Mouse (Mus musculus): ENCODE data around the gene Sept5. TPM values are rescaled to one million over a fixed set of nuclear protein-coding genes. Genes with fewer than 3 reads are reported as not detected.

The Sept5 gene
- total RNA-seq, 4 experiments from 2014 or later: 759 to 812 (median 777) TPM

DNA sequence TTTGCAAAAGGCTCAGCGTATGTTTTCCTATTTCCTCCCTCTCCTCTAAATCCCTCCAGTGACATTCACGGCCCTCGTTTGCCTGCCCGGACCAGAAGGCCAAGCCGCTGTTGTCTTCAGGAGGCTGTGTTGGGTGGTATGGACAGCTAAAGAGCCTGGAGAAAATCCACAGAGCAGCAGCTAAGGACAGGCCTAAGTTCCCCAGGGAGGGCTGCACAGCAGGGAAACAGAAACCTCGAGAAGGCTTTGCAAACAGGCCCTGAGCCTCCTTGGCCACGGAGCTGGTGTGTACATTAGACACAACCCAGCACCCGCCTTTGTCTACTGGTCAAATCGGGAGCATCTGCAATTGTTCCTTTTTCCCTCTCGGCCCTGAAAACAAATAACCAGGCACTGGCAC, 44.1 kb downstream of the Sept5 start:
- no peak for DNase-seq (ENCODE audit: low spot score in 2 of 2)

- no peak for DNase-seq (ENCODE audit: low spot score in 2 of 2)
These were observed 44.7 kb downstream of the Sept5 start for GRCm38 (mm10) chr16:18584901-18585510.

- DNase-seq (ENCODE audit: low spot score in 2 of 2): no peak
These were observed 45.9 kb downstream of the Sept5 start for GRCm38 (mm10) chr16:18583673-18584357.

DNA sequence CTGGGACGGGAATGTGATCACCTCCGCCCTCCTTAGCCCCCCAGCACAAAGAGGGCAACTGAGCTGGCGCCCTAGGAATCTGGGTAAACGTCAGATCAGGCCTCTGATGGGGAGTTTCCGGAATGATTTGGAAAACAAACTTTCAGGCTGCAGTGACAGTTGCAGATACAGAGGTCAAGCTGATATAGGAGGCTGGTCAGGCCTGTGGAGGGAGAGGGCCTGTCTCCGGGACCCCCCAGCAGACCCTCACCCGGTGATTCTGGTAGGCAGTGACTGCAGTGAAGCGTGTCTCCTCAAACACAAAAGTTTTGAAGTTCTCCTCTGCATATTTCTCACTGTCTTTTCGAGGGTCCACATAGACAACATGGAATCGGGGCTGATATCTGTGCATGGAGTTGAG, 46.6 kb downstream of the Sept5 start:
- no peak for DNase-seq (ENCODE audit: low spot score in 2 of 2)

DNA sequence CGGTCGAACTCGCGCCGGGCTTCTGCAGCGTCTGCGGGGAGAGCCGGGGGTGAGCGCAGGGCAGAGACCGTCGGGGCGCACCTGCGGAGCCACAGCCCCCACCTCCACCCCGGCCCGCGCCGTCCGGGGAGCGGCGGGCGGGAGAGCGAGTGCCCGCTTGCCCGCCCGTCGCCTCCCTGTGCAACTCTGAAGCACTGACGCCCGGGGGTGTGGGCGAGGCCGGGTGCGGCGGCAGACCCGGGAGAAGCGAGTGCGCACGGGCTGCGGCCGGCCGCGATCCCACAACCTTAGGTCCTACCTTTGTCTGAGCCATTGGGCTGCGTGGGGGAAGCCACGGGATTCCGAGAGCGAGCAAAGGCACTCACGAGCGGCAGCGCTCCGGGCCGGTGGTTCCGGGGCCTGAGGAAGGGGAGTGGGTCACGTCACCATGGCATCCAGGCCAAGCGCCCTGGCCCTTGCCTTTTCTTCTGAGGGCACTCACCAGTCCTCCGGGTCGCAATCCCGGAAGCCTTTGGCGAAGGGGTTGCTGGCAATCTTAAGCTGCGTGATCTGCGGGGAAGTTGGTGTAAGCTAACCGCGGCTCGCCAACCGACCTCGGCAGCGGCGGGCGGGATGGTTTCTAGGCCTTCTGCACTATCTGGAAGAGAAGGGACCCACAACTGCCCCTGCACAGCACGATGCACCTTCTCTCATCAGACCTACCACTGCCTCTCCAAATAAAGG, 47.2 kb downstream of the Sept5 start:
- DNase-seq (ENCODE audit: low spot score in 2 of 2): no peak

GRCm38 (mm10) chr16:18581623-18582205, 48.0 kb downstream of the Sept5 start:
- no peak for DNase-seq (ENCODE audit: low spot score in 2 of 2)

DNA sequence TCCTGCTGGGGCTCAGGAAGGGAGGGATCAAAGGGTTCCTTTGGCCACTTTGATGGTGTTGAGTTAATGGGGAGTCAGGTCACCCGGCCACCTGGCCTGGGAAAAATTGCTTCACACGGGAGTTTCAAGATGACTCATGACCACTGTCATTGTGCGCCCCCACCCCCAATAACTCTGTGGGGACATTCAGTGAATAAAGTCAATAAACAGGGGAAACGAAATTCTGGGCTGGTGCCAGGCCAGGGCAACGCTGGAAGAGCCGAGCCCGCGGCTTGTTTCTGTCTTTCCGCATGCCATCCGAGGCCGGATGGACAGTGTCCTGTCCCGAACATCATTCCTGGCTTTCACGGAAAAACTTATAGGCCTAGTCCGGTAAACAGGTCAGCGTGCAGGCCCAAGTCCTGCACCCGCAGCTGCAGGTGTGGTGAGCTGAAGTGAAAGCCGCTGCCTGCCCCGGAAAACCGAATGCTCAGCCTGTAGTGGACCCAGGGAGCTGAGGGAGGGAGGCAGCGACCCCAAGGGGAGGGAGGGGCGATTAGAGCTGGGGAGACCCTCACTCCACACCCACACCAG, 48.6 kb downstream of the Sept5 start:
- DNase-seq (ENCODE audit: low spot score in 2 of 2): no peak

- no peak for DNase-seq (ENCODE audit: low spot score in 2 of 2)
These were observed 49.4 kb downstream of the Sept5 start for GRCm38 (mm10) chr16:18580389-18580788.

GRCm38 (mm10) chr16:18577599-18578160, 52.1 kb downstream of the Sept5 start:
- no peak for DNase-seq (ENCODE audit: low spot score in 2 of 2)

DNA sequence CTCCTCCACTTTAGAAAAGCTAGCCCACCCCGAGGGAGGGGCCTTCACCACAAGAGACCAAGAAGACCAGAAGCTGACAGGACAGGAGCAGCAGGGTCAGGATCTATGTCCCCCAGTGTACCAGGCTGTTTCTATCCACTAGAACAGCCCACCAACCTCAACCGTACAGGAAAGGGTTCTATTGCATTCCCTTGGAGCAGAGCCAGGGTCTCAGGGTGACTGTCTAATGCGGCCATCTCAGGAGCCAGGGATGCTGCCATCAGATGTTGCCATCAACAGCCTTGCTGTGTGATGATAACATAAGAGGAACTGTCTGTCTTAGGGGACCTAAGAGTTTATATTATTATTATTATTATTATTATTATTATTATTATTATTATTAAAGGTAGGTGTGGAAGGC, 52.7 kb downstream of the Sept5 start:
- no peak for DNase-seq (ENCODE audit: low spot score in 2 of 2)

- DNase-seq (ENCODE audit: low spot score in 2 of 2): no peak
These were observed 55.6 kb downstream of the Sept5 start for GRCm38 (mm10) chr16:18574196-18574595.

Other genes with a start within 250 kb of the Sept5 start
- 10 to 100 TPM; 16.5 to 22.7 (median 19.1) TPM for gene Txnrd2, start 203.6 kb downstream of the Sept5 start, total RNA-seq (2022)
- gene Comt, start 203.1 kb downstream of the Sept5 start, total RNA-seq (2022): 10 to 100 TPM; 92.9 to 97.2 (median 94.3) TPM
- 1 to 10 TPM; 4.9 to 5.7 (median 5.3) TPM for gene Gnb1l, start 131.2 kb downstream of the Sept5 start, total RNA-seq (2022)
- 1 to 10 TPM; 6.4 to 7.8 (median 7.6) TPM for gene Rtl10, start 131.1 kb downstream of the Sept5 start, total RNA-seq (2022)
- 1 to 10 TPM; 1.0 to 2.1 (median 1.6) TPM for gene Tbx1, start 39.3 kb downstream of the Sept5 start, total RNA-seq (2022)
- gene Gp1bb, start 7.6 kb downstream of the Sept5 start, total RNA-seq (2022): 1 to 10 TPM in 1 of 4 experiments, under 1 TPM in 2, not detected in 1; 0.36 to 1.1 (median 0.93) TPM
- gene Gm49601, start 3.5 kb downstream of the Sept5 start, total RNA-seq (2022): 100 to 1,000 TPM; 207 to 234 (median 219) TPM
- 10 to 100 TPM; 33.1 to 37.2 (median 35.2) TPM for gene Cldn5, start 146.9 kb upstream of the Sept5 start, total RNA-seq (2022)
- gene Ufd1, start 181.8 kb upstream of the Sept5 start, total RNA-seq (2022): 100 to 1,000 TPM; 104 to 118 (median 107) TPM
- 1 to 10 TPM; 2.0 to 2.9 (median 2.2) TPM for gene Cdc45, start 182.0 kb upstream of the Sept5 start, total RNA-seq (2022)
- gene 2510002D24Rik, start 206.6 kb upstream of the Sept5 start, total RNA-seq (2022): 10 to 100 TPM; 23.2 to 29.8 (median 28.6) TPM
- 10 to 100 TPM in 2 of 4 experiments, 1 to 10 TPM in 1, under 1 TPM in 1; 0.88 to 13.3 (median 9.0) TPM for gene Gm28539, start 206.6 kb upstream of the Sept5 start, total RNA-seq (2022)
- 10 to 100 TPM; 37.1 to 41.3 (median 40.0) TPM for gene Mrpl40, start 246.9 kb upstream of the Sept5 start, total RNA-seq (2022)
- gene Hira, start 247.1 kb upstream of the Sept5 start, total RNA-seq (2022): 100 to 1,000 TPM in 1 of 4 experiments, 10 to 100 TPM in 3; 86.1 to 105 (median 86.3) TPM

All from left cerebral cortex, adult 8-10 months (tissue).